Mouse (Mus musculus): ENCODE data around the gene Aldh1a3. TPM values are rescaled to one million over a fixed set of nuclear protein-coding genes. Genes with fewer than 3 reads are reported as not detected.

Gene Aldh1a3
- polyA plus RNA-seq, 1 experiment: 11.1 TPM

GRCm38 (mm10) chr7:66442501-66443369 is 15.4 kb upstream of the Aldh1a3 start:
- 75% methylated on average over 15 of the region's 15 CpGs for WGBS
- peaks cover 17% of the 10 kb centered on the region for H3K4me1 ChIP-seq (ENCODE audit: control insufficient read depth, insufficient read depth, insufficient read length, low read length)
- no peak overlapping the region for H3K27ac ChIP-seq (ENCODE audit: insufficient read depth, low read depth, low read length)
- H3K36me3 ChIP-seq (ENCODE audit: control insufficient read depth, insufficient read depth, low read length): no peaks in the 10 kb centered on the region
- H3K27me3 ChIP-seq (ENCODE audit: control insufficient read depth, insufficient read depth, low read length): no peaks in the 10 kb centered on the region
- no peak overlapping the region for H3K4me3 ChIP-seq (ENCODE audit: low read depth, low read length)
- TF ChIP-seq POLR2A (IDR thresholded peaks at IDR 0.05; ENCODE audit: low read depth, low read length) (no peak), CTCF (IDR thresholded peaks at IDR 0.05; ENCODE audit: extremely low read depth, insufficient read length, insufficient replicate concordance, low read depth, low read length) (no peak)

GRCm38 (mm10) chr7:66438787-66439669 is 11.7 kb upstream of the Aldh1a3 start:
- no peak overlapping the region for H3K4me3 ChIP-seq (ENCODE audit: low read depth, low read length)
- no peak overlapping the region for H3K27ac ChIP-seq (ENCODE audit: insufficient read depth, low read depth, low read length)
- TF ChIP-seq CTCF (IDR thresholded peaks at IDR 0.05; ENCODE audit: extremely low read depth, insufficient read length, insufficient replicate concordance, low read depth, low read length): no peak
- H3K4me1 ChIP-seq (ENCODE audit: control insufficient read depth, insufficient read depth, insufficient read length, low read length): peaks cover 11% of the 10 kb centered on the region
- no peaks in the 10 kb centered on the region for H3K36me3 ChIP-seq (ENCODE audit: control insufficient read depth, insufficient read depth, low read length)
- 37% methylated on average over 12 of the region's 12 CpGs for WGBS
- H3K27me3 ChIP-seq (ENCODE audit: control insufficient read depth, insufficient read depth, low read length): no peaks in the 10 kb centered on the region

- peaks cover 8% of the 10 kb centered on the region; the same call in 1 of the 2 replicates for H3K4me1 ChIP-seq (ENCODE audit: control insufficient read depth, insufficient read depth, insufficient read length, low read length)
- TF ChIP-seq POLR2A (IDR thresholded peaks at IDR 0.05; ENCODE audit: low read depth, low read length) (no peak), CTCF (IDR thresholded peaks at IDR 0.05; ENCODE audit: extremely low read depth, insufficient read length, insufficient replicate concordance, low read depth, low read length) (peak; percentile 70; the same call in 1 of the 2 replicates)
- H3K4me3 ChIP-seq (ENCODE audit: low read depth, low read length): no peak overlapping the region
- no peaks in the 10 kb centered on the region for H3K27me3 ChIP-seq (ENCODE audit: control insufficient read depth, insufficient read depth, low read length)
- WGBS: 34% methylated on average over 10 of the region's 10 CpGs
- H3K27ac ChIP-seq (ENCODE audit: insufficient read depth, low read depth, low read length): no peak overlapping the region
- H3K36me3 ChIP-seq (ENCODE audit: control insufficient read depth, insufficient read depth, low read length): no peaks in the 10 kb centered on the region
These were observed 7.2 kb upstream of the Aldh1a3 start for GRCm38 (mm10) chr7:66434453-66434935.

- no peak for TF ChIP-seq CTCF (IDR thresholded peaks at IDR 0.05; ENCODE audit: extremely low read depth, insufficient read length, insufficient replicate concordance, low read depth, low read length)
- no peak for TF ChIP-seq POLR2A (IDR thresholded peaks at IDR 0.05; ENCODE audit: low read depth, low read length)
- Histone ChIP-seq H3K27me3 (ENCODE audit: control insufficient read depth, insufficient read depth, low read length) (peaks cover 33% of the 10 kb centered on the region), H3K4me3 (ENCODE audit: low read depth, low read length) (peak overlapping the region; percentile 59), H3K4me1 (ENCODE audit: control insufficient read depth, insufficient read depth, insufficient read length, low read length) (peaks cover 4% of the 10 kb centered on the region), H3K36me3 (ENCODE audit: control insufficient read depth, insufficient read depth, low read length) (no peaks in the 10 kb centered on the region), H3K27ac (ENCODE audit: insufficient read depth, low read depth, low read length) (peak overlapping the region; percentile 2; the same call in 1 of the 2 replicates)
- 3% methylated on average over 23 of the region's 23 CpGs for WGBS
These were observed 272 bp downstream of the Aldh1a3 start for GRCm38 (mm10) chr7:66427053-66427436.

GRCm38 (mm10) chr7:66421903-66422302 is 5.4 kb downstream of the Aldh1a3 start:
- peaks cover 14% of the 10 kb centered on the region for H3K27me3 ChIP-seq (ENCODE audit: control insufficient read depth, insufficient read depth, low read length)
- no peak overlapping the region for H3K4me3 ChIP-seq (ENCODE audit: low read depth, low read length)
- H3K27ac ChIP-seq (ENCODE audit: insufficient read depth, low read depth, low read length): no peak overlapping the region
- H3K4me1 ChIP-seq (ENCODE audit: control insufficient read depth, insufficient read depth, insufficient read length, low read length): 0 out of 2 replicates have a peak, but pooled peaks cover under 1% of the 10 kb centered on the region
- TF ChIP-seq CTCF (IDR thresholded peaks at IDR 0.05; ENCODE audit: extremely low read depth, insufficient read length, insufficient replicate concordance, low read depth, low read length) (no peak), POLR2A (IDR thresholded peaks at IDR 0.05; ENCODE audit: low read depth, low read length) (no peak)
- 68% methylated on average over 8 of the region's 8 CpGs for WGBS
- H3K36me3 ChIP-seq (ENCODE audit: control insufficient read depth, insufficient read depth, low read length): no peaks in the 10 kb centered on the region; the same call in 1 of the 2 replicates

GRCm38 (mm10) chr7:66418981-66419380 is 8.3 kb downstream of the Aldh1a3 start:
- H3K36me3 ChIP-seq (ENCODE audit: control insufficient read depth, insufficient read depth, low read length): no peaks in the 10 kb centered on the region; the same call in 1 of the 2 replicates
- no peak for TF ChIP-seq POLR2A (IDR thresholded peaks at IDR 0.05; ENCODE audit: low read depth, low read length)
- no peak for TF ChIP-seq CTCF (IDR thresholded peaks at IDR 0.05; ENCODE audit: extremely low read depth, insufficient read length, insufficient replicate concordance, low read depth, low read length)
- no peak overlapping the region for H3K4me3 ChIP-seq (ENCODE audit: low read depth, low read length)
- H3K27me3 ChIP-seq (ENCODE audit: control insufficient read depth, insufficient read depth, low read length): no peaks in the 10 kb centered on the region
- no peak overlapping the region for H3K27ac ChIP-seq (ENCODE audit: insufficient read depth, low read depth, low read length)
- 33% methylated on average over 12 of the region's 12 CpGs for WGBS
- H3K4me1 ChIP-seq (ENCODE audit: control insufficient read depth, insufficient read depth, insufficient read length, low read length): no peaks in the 10 kb centered on the region

Data from small intestine, adult 2 months (tissue).